Mouse (Mus musculus): ENCODE measurements at regions not wholly inside any gene's neighbourhood (a gene's known extent, or its start where the extent isn't known, plus 50 kb on each side); places are given as distances from the start of the nearest gene placed in this dataset.

DNA sequence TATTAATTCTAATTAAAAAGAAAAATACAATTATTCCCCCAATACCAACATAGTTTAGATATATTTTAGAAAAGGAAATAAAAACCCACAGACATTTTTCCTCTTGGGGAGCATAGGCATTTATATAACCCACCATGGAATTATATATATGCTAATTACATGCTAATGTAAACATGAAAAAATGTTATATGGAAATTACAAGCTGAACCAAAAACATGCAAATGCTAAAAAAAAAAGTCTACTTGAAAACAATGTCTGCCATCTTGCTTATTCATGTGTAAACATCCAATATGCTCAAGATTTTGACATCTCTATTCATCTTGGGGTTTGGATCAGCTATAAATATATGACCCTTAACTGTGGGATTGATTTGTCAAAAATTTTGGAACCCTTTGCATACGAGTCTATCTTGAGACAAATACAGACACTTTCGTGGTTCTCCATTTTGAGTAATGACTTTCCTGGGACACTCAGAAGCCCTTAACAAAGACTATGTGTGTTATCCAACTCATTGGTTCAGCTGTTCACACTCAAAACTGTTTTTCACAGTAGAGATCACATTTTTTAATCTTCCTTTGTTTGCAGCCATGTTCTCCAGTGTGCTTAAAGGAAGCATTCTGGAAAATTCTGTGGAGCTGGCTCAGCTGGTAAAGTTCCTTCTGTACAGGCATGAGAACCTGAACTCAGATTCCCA is 208.0 kb downstream of the Gm11361 start:
- DNase-seq (ENCODE audit: low read depth, low spot score), result no peak

DNA sequence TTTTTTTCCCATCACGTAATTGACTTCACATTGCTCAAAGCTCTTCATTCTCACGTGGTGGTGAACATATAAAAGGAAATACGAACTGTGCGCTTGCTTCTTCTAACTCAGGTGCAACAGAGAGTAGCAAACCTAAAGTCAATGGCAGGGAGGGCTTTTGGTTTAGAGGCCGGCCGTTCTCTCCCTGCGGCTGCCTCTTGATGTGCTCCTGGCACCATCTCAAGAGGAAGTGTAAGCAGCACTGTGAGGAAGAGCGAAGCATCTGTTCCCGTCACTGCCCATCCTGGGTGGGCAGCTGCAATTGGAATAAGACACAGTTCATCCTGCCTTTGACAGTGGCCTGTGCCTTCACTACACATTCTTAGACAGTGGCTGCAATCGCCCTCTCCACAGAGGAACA is 204.0 kb downstream of the Gm11361 start:
- DNase-seq (ENCODE audit: low read depth, low spot score), result no peak

DNA sequence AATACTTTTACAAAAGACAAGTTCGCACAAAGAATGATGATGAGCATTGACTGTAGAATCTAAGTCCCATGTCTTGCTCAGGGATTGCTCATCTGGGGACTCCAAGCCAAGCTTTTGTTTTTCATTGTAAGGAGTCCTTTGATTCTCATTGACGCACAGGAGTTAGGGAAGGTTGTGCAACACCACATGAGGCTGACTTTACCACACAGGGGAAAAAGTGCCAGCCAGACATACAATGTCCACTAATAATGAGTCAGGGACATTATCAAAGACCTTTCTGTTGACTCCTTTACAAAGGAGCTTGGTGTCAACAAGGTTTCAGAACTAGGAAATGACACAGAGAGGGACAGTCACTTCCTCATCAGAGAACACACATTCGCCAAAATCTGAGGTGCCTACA is 200.1 kb downstream of the Gm11361 start:
- no peak for DNase-seq (ENCODE audit: low read depth, low spot score)

DNA sequence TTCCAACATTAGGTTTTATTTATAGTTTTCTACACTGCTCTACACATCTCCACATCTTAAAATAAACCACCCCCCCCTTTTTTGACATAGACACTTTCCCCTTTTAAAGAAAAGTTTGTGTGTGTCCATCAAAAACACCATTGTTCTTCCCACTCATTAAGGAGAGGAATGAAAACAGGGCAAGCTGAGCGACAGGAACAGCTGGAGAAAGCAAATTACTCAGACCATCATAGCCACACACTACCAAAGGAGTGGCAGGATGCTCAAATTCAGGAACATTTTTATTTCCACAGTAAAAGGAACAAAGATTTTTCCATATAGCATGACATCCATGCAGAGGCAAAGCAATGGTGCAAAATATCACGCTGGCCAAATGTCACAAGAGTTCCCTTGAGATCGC is 198.6 kb downstream of the Gm11361 start:
- DNase-seq (ENCODE audit: low read depth, low spot score), result no peak

DNA sequence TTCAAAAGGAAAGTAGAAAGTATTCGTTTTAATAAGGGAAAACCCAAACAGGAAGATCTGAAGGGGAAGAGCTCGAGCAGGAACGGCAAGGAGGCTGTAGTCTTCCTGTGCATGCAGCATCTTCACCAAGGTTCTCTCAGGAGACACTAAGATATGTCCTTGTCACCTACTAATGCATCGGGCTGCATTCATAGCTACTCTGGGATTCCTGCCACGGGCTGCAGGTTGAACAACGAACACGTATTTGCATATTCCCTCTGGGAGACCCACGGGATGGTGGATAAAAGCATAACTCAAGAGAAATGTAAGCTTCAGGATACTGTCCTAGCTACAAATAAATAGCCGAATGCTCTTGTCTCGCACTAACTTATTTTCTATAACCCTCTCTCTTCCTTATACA is 197.7 kb downstream of the Gm11361 start:
- DNase-seq (ENCODE audit: low read depth, low spot score), result no peak

DNA sequence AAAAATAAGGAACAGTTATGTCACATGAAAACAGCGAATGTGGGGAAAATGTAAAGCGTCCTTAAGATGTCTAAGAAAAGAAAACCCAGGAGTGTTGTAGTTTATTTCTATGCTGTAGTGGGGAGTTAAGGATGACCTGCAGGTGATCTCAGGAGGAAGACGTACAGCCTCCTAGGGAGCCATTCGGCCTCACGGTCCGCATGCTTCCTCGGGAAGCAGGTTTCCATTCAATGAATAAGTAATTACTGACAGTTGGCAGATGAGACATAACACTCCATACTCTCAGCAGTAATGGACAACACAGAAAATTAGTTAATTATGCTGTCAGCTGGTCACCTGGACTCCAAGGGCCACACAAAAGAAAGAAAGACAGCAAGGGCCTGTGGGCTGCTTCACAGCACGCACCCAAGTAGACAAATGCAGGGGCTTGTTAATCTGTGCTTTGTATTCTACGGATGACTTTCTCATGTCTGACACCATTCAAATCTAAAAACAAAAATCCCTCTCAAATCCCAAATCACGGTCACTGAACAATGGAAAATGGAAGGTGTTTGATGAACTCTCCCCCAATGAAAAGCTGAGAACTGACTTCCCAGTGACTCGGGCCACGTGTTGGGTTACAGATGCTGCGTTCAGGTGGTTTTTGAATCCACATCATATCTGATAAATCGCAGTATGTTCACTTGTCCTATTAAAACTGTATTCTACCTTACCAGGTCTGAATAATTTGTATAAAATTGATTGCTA is 193.5 kb downstream of the Gm11361 start:
- no peak for DNase-seq (ENCODE audit: low read depth, low spot score)

DNA sequence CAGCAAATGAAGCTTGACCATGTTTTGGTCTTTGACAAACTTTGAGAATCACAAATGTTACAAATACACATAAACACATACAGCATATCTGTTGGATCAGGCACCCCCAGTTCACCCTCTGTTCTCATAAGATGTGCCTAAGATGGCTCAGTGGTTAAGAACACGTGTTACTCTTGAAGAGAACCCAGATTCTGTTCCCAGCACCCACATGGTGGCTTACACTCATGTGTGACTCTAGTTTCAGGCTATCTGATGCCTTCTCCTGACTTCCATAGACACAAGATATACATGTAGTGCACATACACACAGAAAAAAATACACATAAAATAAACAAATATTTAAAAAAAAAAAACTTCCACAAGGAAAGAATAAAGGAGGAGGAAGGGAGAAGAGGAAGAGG is 191.7 kb downstream of the Gm11361 start:
- DNase-seq (ENCODE audit: low read depth, low spot score), result no peak

DNA sequence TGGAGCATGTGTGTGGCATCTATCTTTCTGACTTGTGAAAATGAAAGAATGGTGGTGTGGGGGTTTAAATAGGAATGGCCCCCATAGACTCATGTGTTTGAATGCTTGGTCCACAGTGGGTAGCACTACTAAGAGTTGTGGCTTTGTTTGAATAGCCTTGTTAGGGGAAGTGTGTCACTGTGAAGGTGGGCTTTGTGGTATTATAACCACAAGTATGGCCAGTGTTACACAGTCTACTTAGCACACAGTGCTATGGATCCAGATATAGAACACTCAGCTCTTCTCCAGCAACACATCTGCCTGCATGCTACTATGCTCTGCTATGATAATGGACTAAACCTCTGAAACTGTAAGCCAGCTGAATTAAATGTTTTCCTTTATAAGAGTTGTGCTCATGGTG is 184.9 kb downstream of the Gm11361 start:
- no peak for DNase-seq (ENCODE audit: low read depth, low spot score)

DNA sequence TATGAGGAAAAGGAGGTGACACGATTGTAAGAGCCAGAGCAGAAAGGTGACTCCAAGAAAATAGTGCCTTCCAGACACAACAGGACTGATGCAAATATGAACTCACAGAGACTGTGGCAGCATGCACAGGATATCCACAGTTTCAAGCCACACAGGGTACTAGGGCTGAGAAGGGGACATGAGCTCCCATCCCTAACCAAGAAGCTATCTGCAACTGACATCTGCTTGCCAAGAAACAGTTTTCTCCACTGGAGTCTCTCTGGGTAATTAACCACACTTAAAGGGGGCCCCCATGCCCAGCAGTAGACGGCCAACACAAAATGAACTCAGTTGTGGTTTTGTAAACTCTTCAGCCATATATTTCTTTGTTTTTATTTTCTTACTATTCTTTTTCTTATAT is 176.1 kb downstream of the Gm11361 start:
- no peak for DNase-seq (ENCODE audit: low read depth, low spot score)

DNA sequence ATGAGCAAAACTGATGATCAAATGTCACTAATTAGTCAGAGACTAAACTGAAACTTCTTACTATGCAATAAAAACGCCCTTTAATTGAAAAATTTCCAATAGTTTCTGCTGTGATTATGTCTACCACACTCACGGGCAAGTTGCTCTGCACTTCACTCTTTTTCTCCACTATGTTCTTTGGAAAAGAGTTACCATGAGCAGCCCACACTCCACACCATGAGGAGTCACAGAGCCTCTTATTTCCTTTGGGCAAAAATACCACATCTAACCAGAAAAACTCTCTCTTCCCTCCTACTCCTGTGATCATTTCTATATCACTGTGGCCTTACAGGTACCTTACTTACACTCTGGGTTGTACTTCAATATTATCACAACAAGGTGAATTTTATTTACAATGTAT is 174.7 kb downstream of the Gm11361 start:
- no peak for DNase-seq (ENCODE audit: low read depth, low spot score)

DNA sequence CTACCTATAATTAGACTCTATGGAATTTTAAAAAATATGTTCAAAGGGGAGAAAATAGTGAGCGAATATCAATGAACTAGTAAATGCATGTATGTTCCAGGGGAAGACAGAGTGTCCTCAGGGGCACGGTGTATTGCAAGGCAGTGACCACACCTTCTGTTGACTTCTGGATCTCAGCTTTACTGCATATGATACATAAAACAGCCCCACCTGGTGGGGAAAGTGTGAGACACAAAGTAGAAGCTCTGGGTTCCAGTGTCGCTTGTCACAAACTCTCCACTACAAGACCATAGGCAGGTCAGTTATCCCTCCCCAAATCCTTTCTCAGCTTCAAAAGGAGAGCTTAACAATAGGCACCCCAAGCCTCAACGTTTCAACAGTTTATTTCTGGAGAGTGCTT is 168.8 kb downstream of the Gm11361 start:
- DNase-seq (ENCODE audit: low read depth, low spot score), result no peak

DNA sequence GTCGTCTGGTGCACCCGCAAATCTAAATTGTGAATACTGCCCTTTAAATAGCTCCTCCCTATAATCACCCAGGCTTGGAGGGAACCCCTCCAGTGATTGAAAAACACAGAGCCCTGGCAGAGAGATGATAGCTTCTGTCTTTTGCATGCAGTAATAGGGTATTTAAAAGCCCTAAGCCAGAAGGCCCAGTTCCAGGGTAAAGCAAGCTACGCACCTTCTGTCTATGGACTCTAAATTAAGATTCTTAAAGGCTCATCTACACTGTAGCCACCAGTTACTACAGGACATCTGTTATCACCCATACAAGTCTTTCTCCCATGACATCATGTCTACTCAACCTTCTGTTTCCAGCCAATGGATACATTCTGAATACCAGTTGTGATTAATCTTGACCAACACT is 167.8 kb downstream of the Gm11361 start:
- DNase-seq (ENCODE audit: low read depth, low spot score), result no peak

DNA sequence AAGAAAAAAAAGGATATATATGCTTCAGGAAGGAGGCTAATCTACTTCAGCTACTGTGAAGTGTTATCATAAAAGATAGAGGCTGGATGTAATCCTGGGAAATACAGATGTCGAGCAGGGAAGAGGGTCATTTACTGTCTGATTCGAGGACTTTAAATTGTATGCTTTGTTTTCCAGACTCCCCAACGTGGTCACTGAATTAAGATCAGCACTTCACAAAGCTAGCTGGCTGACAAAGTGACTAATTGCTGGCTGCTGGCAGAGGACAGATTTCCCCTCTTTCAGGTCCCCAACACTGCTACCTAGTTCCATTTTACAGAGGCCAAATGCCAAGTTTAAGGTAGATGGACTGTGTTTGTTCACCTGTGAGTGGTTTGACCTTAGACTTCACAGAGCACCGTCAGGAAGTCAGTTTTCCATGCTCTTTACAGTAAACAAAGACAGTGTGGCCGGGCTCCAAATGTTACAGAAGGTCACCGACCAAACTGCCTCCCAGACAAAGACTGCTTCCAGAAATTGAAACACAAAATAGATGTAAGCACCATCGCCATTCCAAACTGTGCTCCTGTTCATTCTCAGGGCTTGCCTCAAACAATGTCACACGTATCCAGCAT is 167.2 kb downstream of the Gm11361 start:
- peak; percentile 17 for DNase-seq (ENCODE audit: low read depth, low spot score)

DNA sequence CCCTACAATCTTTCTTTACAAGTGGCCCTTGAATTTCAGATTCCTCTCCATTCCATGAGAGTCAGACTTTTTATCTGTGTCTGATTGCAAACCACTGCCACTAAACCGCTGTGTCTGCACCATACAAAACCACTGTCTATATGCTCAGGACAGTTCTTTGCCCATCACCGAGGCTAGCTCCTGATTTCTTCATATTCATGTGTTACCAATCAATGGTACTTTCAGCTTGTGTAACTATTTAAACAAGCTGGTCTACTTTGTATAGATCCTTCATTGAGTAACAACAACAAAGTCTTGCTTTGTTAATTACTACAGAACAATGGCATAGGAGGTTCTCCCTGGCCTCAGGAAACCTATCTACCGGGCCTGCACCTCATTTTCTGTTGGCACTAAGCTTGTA is 164.0 kb downstream of the Gm11361 start:
- no peak for DNase-seq (ENCODE audit: low read depth, low spot score)

DNA sequence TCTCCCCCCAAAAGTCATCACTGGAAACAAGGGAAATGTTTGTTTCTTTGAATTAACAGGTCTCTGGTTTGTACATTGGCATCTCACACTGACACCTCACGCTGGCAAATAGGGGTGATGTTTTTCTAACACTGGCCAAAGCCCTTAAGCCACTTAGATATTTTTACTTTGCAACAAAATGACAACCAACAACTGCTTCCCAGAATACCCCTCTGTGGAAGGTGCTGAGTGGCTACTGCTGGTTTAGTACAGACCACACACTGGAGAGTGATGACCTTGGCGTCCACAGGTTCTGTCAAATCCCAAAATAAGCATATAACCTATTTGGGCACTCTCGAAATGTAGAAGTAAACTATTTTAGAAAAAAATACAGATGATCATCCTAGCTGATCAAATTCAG is 163.3 kb downstream of the Gm11361 start:
- DNase-seq (ENCODE audit: low read depth, low spot score), result no peak

DNA sequence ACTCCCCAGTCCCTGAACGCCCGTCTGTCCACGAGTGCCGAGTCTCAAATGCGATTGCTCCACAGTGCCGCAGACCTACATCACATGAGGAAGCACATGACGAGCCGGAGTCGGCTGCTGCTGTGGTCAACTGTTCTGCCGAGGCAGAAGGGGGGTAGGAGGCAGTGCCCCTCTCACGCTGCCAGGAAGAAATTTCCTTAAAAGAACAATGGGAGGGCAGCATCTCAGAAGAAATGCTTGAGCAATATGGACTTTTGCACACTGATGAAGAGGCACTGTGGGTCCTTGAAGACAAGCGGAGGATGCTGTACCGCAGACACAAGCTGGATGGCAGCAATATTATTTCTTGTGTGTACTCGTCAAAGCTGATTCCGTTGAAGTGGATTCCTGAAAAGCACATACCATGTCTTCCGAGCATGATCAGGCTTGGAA is 162.6 kb downstream of the Gm11361 start:
- DNase-seq (ENCODE audit: low read depth, low spot score), result no peak

DNA sequence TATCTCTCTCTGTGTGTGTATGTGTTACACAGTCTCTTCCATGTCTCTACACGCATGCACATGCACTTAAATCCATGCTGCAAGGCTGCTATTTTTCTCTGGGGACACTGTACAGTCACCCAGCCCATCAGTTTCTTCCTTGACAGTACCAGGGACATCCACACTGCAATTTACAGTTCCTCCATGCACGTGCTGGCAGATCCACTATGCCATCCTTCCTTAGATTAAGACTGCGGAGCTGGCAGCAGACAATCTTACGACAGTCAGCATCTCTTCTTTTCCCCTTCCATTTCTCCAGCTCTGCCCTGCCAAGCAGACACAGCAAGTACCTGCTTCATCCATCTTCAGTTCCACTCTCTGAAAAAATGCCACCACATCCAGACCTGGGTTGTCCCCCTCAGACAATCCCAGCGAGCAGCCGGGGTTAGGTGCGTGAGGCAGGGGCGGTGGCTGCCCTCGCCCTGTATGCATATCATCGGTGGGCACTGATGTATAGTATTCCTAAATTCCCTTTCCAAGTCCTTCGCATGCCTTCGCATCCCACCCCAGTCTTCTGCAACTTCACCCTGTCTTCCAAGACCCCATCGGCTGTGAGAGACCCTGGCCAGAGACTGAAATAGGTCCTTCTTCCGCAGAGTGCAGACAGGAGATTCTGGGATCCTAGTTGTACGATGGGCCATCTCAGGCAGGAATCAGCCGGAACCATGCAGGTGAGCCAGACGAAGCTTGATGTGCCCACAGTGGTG is 161.8 kb downstream of the Gm11361 start:
- DNase-seq (ENCODE audit: low read depth, low spot score), result no peak

DNA sequence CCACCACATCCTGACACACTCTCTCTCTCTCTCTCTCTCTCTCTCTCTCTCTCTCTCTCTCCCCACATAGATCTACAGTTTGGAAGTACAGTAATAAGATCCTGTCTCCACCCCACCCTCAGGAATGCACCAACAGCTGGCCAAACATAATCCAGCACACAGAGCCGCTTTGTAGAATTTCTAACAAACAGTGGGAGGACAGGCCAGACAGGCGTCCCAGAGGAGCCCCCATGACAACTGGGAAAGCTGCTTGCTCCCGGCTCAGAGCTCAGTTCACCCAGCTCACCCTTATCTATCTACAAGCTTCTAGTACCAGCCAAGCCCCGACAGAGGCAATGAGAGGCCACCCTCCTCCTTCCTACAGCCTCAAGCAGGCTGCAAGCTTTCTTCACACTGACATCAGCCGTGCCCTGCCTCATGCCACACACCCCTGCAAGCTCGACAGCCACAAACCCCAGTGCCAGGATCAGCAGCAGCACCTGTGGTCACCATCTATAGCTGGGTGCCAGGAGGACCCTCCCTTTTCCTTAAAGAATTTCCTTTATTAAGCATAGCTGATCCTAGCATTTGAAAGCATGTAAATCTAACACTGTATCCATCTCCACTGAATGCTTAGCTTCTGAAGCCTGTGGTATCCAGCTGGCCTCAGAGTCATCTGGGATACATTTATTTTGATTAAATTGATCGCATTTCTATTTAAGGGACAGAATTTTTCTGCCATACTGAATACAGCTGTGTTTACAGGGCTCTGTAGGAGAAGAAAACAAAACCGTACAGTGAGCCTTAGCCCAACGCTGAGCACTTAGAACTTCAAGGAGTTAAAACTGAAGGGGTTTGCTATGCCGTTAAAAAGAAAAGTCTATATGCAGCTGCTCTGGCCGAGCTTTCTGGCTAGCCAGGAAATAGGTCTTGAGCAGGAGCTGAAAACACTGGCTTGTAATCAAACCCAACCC is 160.9 kb downstream of the Gm11361 start:
- peak; percentile 89 for DNase-seq (ENCODE audit: low read depth, low spot score)

DNA sequence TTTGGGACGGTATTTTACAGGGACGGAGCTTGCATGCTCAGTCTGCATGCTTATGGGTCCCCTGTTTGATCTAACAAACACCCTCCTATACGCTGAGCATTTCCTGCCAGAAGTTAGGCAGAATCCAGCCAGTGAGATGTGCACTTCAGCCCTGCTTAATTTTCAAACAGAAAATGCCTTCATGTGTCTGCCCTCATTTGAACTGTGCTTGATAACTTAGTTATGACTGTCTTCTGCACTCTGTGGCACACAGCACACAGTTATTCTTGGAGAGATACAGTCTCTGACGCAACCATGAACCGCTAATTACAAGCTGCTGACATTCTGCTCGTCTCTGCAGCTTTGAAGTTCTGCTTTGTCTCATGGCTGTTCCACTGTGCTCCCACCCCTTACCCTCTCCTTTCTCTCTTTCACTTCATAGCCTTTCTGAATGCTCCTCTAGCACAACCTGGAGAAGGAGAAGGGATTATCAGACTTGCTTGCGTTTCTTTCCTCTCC is 160.2 kb downstream of the Gm11361 start:
- no peak for DNase-seq (ENCODE audit: low read depth, low spot score)

DNA sequence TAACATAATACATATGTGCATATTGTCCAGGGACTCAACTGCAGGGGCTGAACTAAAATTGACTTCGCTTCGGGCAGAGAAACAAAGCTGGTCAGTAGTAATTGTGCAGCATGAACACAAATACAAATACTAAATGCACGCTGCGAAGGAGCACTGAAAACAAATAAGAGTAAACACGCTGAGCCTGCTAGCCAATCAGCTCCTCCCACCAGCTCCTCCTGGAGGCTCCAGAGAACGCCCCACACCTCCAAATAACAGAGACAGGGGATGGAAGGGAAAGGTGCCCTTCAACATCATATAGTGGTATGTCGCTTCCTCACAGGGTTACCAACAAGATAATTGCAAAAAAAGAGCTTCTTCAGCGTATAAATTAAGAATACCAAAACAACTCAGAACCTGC is 159.6 kb downstream of the Gm11361 start:
- no peak for DNase-seq (ENCODE audit: low read depth, low spot score)

DNA sequence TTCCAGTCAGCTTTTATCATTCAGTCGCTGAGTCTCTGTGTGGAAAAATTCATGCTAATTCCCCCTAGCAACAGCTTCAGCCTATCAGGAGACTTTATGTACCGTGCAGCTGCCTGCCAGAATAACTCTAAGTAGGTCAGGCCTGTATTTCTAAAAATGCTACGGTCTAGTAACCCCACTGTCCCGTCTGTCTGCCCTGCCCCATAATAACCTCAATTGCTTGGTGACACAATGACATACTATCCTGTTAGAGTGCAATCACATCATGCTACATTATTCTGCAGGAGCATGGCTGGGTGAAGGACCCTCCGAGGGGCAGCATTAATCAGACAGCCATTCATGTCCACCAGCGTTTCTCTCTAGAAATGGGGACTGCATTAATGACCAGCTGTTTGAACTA is 158.9 kb downstream of the Gm11361 start:
- DNase-seq (ENCODE audit: low read depth, low spot score), result peak; percentile 90

Measured in mesoderm, embryonic 11.5 days (tissue).